Mouse (Mus musculus) lung, postnatal 0 days (tissue): Measurements from ENCODE around the gene Sntb2. TPM values are rescaled to one million over a fixed set of nuclear protein-coding genes. Genes with fewer than 3 reads are reported as not detected.

ENCODE experiments used
- ATAC-seq: fragments of 200-750 bp; cut with Nextera tagmentation; 2 replicates; pipeline ENCODE4 v1.8.0; 2017; ENCODE audit warnings: moderate library complexity
- DNase-seq: peaks from one replicate; pipeline ENCODE4 v3.0.0-alpha.2; 2016; ENCODE audit warnings: low spot score
- H3K27ac ChIP-seq: fragments of 300-500 bp; sonication (generic); 2 replicates; pipeline ENCODE4 v1.5.1; 2014; ENCODE audit warnings: antibody characterized with exemption, mild to moderate bottlenecking, low read length, mixed read lengths
- H3K27me3 ChIP-seq: fragments of 300-500 bp; sonication (generic); replicated peaks from 2 replicates; pipeline ENCODE4 v1.6.1; 2014; ENCODE audit warnings: low read length, mixed read lengths; ENCODE audit not compliant: insufficient read depth
- H3K36me3 ChIP-seq: fragments of 300-500 bp; sonication (generic); 2 replicates; pipeline ENCODE4 v1.6.1; 2014; ENCODE audit warnings: low read length, mixed read lengths; ENCODE audit not compliant: insufficient read depth
- H3K4me1 ChIP-seq: fragments of 300-500 bp; sonication (generic); 2 replicates; pipeline ENCODE4 v1.6.1; 2014; ENCODE audit warnings: antibody characterized with exemption, low read depth, low read length, mixed read lengths; ENCODE audit not compliant: insufficient read depth
- H3K4me2 ChIP-seq: fragments of 300-500 bp; sonication (generic); replicated peaks from 2 replicates; pipeline ENCODE4 v1.6.1; 2014; ENCODE audit warnings: low read depth, mild to moderate bottlenecking, low read length, moderate library complexity, mixed read lengths
- H3K4me3 ChIP-seq: fragments of 300-500 bp; sonication (generic); 2 replicates; pipeline ENCODE4 v1.5.1; 2014; ENCODE audit warnings: low read depth, low read length
- H3K9ac ChIP-seq: fragments of 300-500 bp; sonication (generic); replicated peaks from 2 replicates; pipeline ENCODE4 v1.6.1; 2014; ENCODE audit warnings: low read depth, mild to moderate bottlenecking
- H3K9me3 ChIP-seq: fragments of 300-500 bp; sonication (generic); 2 replicates; pipeline ENCODE4 v1.6.1; 2016; ENCODE audit warnings: low read length, mixed read lengths
- CTCF ChIP-seq: IDR thresholded peaks from 2 replicates; pipeline ENCODE4 v1.5.1; 2016; ENCODE audit warnings: antibody characterized with exemption, mild to moderate bottlenecking
- EP300 ChIP-seq: IDR thresholded peaks from 2 replicates; pipeline ENCODE4 v1.6.1; 2016; ENCODE audit warnings: antibody characterized with exemption, mild to moderate bottlenecking, control low read depth
- WGBS: fragments of 180-500 bp; shearing (Covaris S2); extraction: QIAGEN DNeasy Blood & Tissue Kit; methylation state at CpG from one replicate; pipeline ENCODE4 v1.1.7; 2014; 5-methylcytosine and 5-hydroxymethylcytosine counted together
- polyA plus RNA-seq: library from polyadenylated mRNA; unstranded; fragments of >200 nt; fragmentation: Nextera tagmentation; extraction: Ambion mirVana; gene quantifications from 2 replicates; pipeline ENCODE4 v1.2.1, GENCODE M21; 2015

Gene Sntb2
- polyA plus RNA-seq, 1 experiment from 2014 or later = 13.4 TPM

GRCm38 (mm10) chr8:107035641-107036040 lies 100.1 kb downstream of the Sntb2 start:
- H3K27ac ChIP-seq = no peak overlapping the region
- DNase-seq (no peak), ATAC-seq (no peak)
- H3K4me1 ChIP-seq = peaks cover 6% of the 10 kb centered on the region; the same call in 1 of the 2 replicates
- H3K36me3 ChIP-seq = 0 out of 2 replicates have a peak, but pooled peaks cover 11% of the 10 kb centered on the region
- no peak overlapping the region for H3K9ac ChIP-seq
- no peak for TF ChIP-seq EP300
- no peak for TF ChIP-seq CTCF
- no peak overlapping the region for H3K4me2 ChIP-seq
- no peaks in the 10 kb centered on the region for H3K9me3 ChIP-seq
- 85% methylated on average over 3 of the region's 3 CpGs for WGBS
- H3K4me3 ChIP-seq = no peak overlapping the region
- H3K27me3 ChIP-seq = no peaks in the 10 kb centered on the region

GRCm38 (mm10) chr8:107036626-107037025 lies 101.1 kb downstream of the Sntb2 start:
- Histone ChIP-seq H3K27ac (no peak overlapping the region), H3K4me2 (no peak overlapping the region), H3K4me3 (no peak overlapping the region), H3K27me3 (no peaks in the 10 kb centered on the region), H3K9ac (no peak overlapping the region), H3K4me1 (peaks cover 6% of the 10 kb centered on the region; the same call in 1 of the 2 replicates), H3K9me3 (no peaks in the 10 kb centered on the region), H3K36me3 (peaks cover 16% of the 10 kb centered on the region; the same call in 1 of the 2 replicates)
- ATAC-seq (peak; percentile 40; the same call in 1 of the 2 replicates), DNase-seq (no peak)
- WGBS = 58% methylated on average over 8 of the region's 8 CpGs
- TF ChIP-seq EP300 = no peak
- TF ChIP-seq CTCF = no peak

- no peaks in the 10 kb centered on the region for H3K9me3 ChIP-seq
- H3K27ac ChIP-seq = no peak overlapping the region
- TF ChIP-seq EP300 = no peak
- TF ChIP-seq CTCF = no peak
- no peaks in the 10 kb centered on the region for H3K4me1 ChIP-seq
- DNase-seq (no peak), ATAC-seq (no peak)
- no peak overlapping the region for H3K4me3 ChIP-seq
- H3K9ac ChIP-seq = no peak overlapping the region
- no peak overlapping the region for H3K4me2 ChIP-seq
- peaks cover 52% of the 10 kb centered on the region; the same call in 1 of the 2 replicates for H3K36me3 ChIP-seq
- 72% methylated on average over 7 of the region's 7 CpGs for WGBS
- no peaks in the 10 kb centered on the region for H3K27me3 ChIP-seq
Measured at GRCm38 (mm10) chr8:107040632-107041031, 105.1 kb downstream of the Sntb2 start.

- DNase-seq (no peak), ATAC-seq (no peak)
- Histone ChIP-seq H3K9ac (no peak overlapping the region), H3K36me3 (peaks cover 48% of the 10 kb centered on the region; the same call in 1 of the 2 replicates), H3K4me2 (no peak overlapping the region), H3K27ac (no peak overlapping the region), H3K4me1 (no peaks in the 10 kb centered on the region), H3K27me3 (no peaks in the 10 kb centered on the region), H3K4me3 (no peak overlapping the region), H3K9me3 (no peaks in the 10 kb centered on the region)
- no peak for TF ChIP-seq CTCF
- no peak for TF ChIP-seq EP300
- 91% methylated on average over 6 of the region's 6 CpGs for WGBS
Measured at GRCm38 (mm10) chr8:107045478-107045877, 109.9 kb downstream of the Sntb2 start.

- Histone ChIP-seq H3K27ac (no peak overlapping the region), H3K4me2 (peak overlapping the region; percentile 91; the same call in 1 of the 2 replicates), H3K9me3 (no peaks in the 10 kb centered on the region), H3K4me1 (no peaks in the 10 kb centered on the region), H3K27me3 (no peaks in the 10 kb centered on the region), H3K4me3 (no peak overlapping the region), H3K36me3 (peaks cover 40% of the 10 kb centered on the region; the same call in 1 of the 2 replicates), H3K9ac (no peak overlapping the region)
- no peak for DNase-seq
- 80% methylated on average over 5 of the region's 5 CpGs for WGBS
- ATAC-seq = no peak
- no peak for TF ChIP-seq CTCF
- TF ChIP-seq EP300 = no peak
Measured at GRCm38 (mm10) chr8:107046976-107047375, 111.4 kb downstream of the Sntb2 start.

GRCm38 (mm10) chr8:107048061-107048941 lies 112.8 kb downstream of the Sntb2 start, which contains the start of gene Pdf:
Gene Pdf (minus strand): TSS chr8:107048614.
- peak within 1 kb of the TSS; percentile 91 for H3K4me3 ChIP-seq
- H3K9me3 ChIP-seq = no peaks in the 10 kb centered on the region
- peak within 1 kb of the TSS; percentile 88 for H3K27ac ChIP-seq
- no peak; the same call in 1 of the 2 replicates for TF ChIP-seq CTCF
- TF ChIP-seq EP300 = no peak
- H3K27me3 ChIP-seq = no peaks in the 10 kb centered on the region
- peak within 1 kb of the TSS; percentile 91 for H3K4me2 ChIP-seq
- H3K36me3 ChIP-seq = peaks cover 38% of the 10 kb centered on the region; the same call in 1 of the 2 replicates
- DNase-seq = peak; percentile 87
- H3K4me1 ChIP-seq = no peaks in the 10 kb centered on the region
- ATAC-seq = peak; percentile 92
- 1% methylated on average over 80 of the region's 87 CpGs for WGBS
- peak within 1 kb of the TSS; percentile 65 for H3K9ac ChIP-seq
